Mouse (Mus musculus) embryonic facial prominence, embryonic 11.5 days (tissue): Measurements from ENCODE around the gene Vcp. TPM values are rescaled to one million over a fixed set of nuclear protein-coding genes. Genes with fewer than 3 reads are reported as not detected.
"Not testable (repeated sequence)": the region's sequence is repeated elsewhere in the genome, so short reads cannot be mapped to it uniquely, and the experiment has no call there.

Experiments
- ATAC-seq: fragments of 200-750 bp; cut with Nextera tagmentation; replicated peaks from 2 replicates; pipeline ENCODE4 v1.8.0; 2017; ENCODE audit warnings: low read depth; ENCODE audit not compliant: insufficient number of reproducible peaks, low FRiP score, low TSS enrichment
- DNase-seq: peaks from one replicate; pipeline ENCODE4 v3.0.0-alpha.2; 2015; ENCODE audit warnings: low spot score
- H3K27ac ChIP-seq: fragments of 300-500 bp; sonication (generic); replicated peaks from 2 replicates; pipeline ENCODE4 v1.5.1; 2014; ENCODE audit warnings: mild to moderate bottlenecking, low read depth, low read length, control low read depth
- H3K27me3 ChIP-seq: fragments of 300-500 bp; sonication (generic); 2 replicates; pipeline ENCODE4 v1.6.1; 2014; ENCODE audit warnings: mild to moderate bottlenecking, low read length, moderate library complexity, mixed read lengths; ENCODE audit not compliant: control insufficient read depth, insufficient read depth
- H3K36me3 ChIP-seq: fragments of 300-500 bp; sonication (generic); replicated peaks from 2 replicates; pipeline ENCODE4 v1.6.1; 2014; ENCODE audit warnings: low read depth, mild to moderate bottlenecking, low read length, moderate library complexity, mixed read lengths; ENCODE audit not compliant: control insufficient read depth, insufficient read depth
- H3K4me1 ChIP-seq: fragments of 300-500 bp; sonication (generic); 2 replicates; pipeline ENCODE4 v1.6.1; 2014; ENCODE audit warnings: low read length, mixed read lengths; ENCODE audit not compliant: control insufficient read depth, insufficient read depth
- H3K4me2 ChIP-seq: fragments of 300-500 bp; sonication (generic); 2 replicates; pipeline ENCODE4 v1.6.1; 2014; ENCODE audit warnings: low read depth, mild to moderate bottlenecking, control low read depth, low read length, moderate library complexity
- H3K4me3 ChIP-seq: fragments of 300-500 bp; sonication (generic); 2 replicates; pipeline ENCODE4 v1.5.1; 2014; ENCODE audit warnings: low read depth, low read length, control low read depth
- H3K9ac ChIP-seq: fragments of 300-500 bp; sonication (generic); replicated peaks from 2 replicates; pipeline ENCODE4 v1.6.1; 2014; ENCODE audit warnings: mild to moderate bottlenecking, control low read depth, low read length
- H3K9me3 ChIP-seq: fragments of 300-500 bp; sonication (generic); replicated peaks from 2 replicates; pipeline ENCODE4 v1.6.1; 2016; ENCODE audit warnings: mild to moderate bottlenecking, low read length, inconsistent platforms, mixed read lengths; ENCODE audit not compliant: control insufficient read depth
- WGBS: fragments of 180-500 bp; shearing (Covaris S2); extraction: QIAGEN DNeasy Blood & Tissue Kit; methylation state at CpG from one replicate; pipeline ENCODE4 v1.1.7; 2014; 5-methylcytosine and 5-hydroxymethylcytosine counted together
- polyA plus RNA-seq: library from polyadenylated mRNA; unstranded; fragments of >200 nt; fragmentation: Nextera tagmentation; extraction: Ambion mirVana; gene quantifications from 2 replicates; pipeline ENCODE4 v1.2.1, GENCODE M21; 2014

The Vcp gene
- polyA plus RNA-seq, result 686 and 688 TPM in 2 replicates

DNA sequence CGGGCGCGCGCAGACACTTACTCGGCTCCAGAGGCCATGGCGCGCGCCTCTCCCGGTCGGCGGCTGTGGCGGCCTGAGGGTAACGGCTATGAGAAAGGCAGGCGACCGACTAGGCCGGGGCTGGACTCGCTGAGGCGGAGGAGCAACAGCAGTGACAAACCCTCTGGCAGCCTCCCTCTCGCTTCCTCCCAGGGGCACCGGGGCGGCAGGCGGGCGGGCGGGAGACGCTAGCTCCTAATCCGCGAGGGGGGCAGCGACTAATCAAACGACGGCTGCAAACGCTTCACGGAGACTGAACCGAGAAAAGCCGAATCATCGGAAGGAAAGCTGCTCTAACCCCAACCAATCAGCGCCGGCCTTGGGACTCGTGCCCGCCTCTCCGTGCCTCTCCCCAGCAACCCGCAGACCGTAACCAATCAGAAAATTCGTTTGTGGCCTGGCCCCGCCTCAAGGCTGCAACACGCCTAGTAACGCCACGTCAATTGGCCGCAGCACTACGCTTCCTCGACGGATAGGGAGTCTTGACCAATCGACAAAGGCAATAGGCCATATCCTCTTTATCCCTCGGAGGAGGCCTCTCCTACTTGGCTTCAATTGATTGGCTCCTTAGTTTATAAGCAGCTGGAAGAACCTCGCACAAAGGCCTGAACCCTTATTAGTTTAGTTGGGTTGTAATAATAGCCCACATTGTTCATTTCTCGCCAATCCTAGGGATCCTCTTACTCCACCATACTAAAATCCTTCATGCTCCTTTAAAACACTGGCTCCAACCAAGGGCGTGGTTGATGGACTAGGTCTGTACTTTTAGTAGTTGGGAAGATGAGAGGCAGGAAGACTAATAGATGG is at the start of gene Vcp:
Gene Vcp, minus strand, starts transcription at position 367 of the 846 bp plus-strand sequence.
- DNase-seq (peak; percentile 99), ATAC-seq (peak; percentile 98)
- Histone ChIP-seq H3K27ac (peak within 1 kb of the TSS; percentile 99), H3K4me2 (peak within 1 kb of the TSS; percentile 59), H3K4me3 (peak within 1 kb of the TSS; percentile 95), H3K9ac (peak within 1 kb of the TSS; percentile 95)
- not testable (repeated sequence) for H3K27me3 ChIP-seq, H3K4me1 ChIP-seq, H3K36me3 ChIP-seq, H3K9me3 ChIP-seq
- under 1% methylated on average over 47 of the region's 56 CpGs for WGBS

- Histone ChIP-seq H3K9ac (no peak overlapping the region; the same call in 1 of the 2 replicates), H3K4me3 (no peak overlapping the region), H3K4me1 (peaks cover 5% of the 10 kb centered on the region; the same call in 1 of the 2 replicates), H3K27ac (no peak overlapping the region), H3K9me3 (no peaks in the 10 kb centered on the region), H3K27me3 (no peaks in the 10 kb centered on the region), H3K36me3 (no peaks in the 10 kb centered on the region), H3K4me2 (no peak overlapping the region)
- ATAC-seq, result no peak
- 5% methylated on average over 5 of the region's 5 CpGs for WGBS
- peak; percentile 92 for DNase-seq
Observed at GRCm38 (mm10) chr4:43047231-43047630, 46.9 kb upstream of the Vcp start.

DNA sequence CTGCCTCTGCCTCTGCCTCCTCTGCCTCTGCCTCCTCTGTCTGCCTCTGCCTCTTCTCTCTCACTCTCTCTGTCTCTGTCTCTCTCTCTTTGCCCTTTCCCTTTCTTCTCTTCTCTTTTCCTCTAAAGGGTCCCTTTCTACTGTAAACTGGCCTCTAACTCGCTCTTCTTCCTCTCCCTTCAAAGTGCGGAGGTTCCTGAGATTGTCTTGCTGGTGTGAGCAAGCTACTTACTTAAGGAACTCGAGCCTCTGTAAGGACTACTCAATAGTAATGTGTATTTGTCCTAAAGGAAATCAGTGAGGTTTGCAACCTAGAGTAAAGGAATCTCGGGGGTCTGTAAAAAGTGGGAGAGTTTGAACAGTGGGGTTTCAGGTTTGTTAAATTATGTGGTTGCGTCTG is 46.3 kb upstream of the Vcp start:
- DNase-seq, result no peak
- 61% methylated on average over 5 of the region's 5 CpGs for WGBS
- H3K27me3 ChIP-seq, result no peaks in the 10 kb centered on the region
- no peaks in the 10 kb centered on the region for H3K9me3 ChIP-seq
- H3K36me3 ChIP-seq, result no peaks in the 10 kb centered on the region
- H3K4me3 ChIP-seq, result no peak overlapping the region
- no peak overlapping the region for H3K9ac ChIP-seq
- H3K4me1 ChIP-seq, result peaks cover 5% of the 10 kb centered on the region; the same call in 1 of the 2 replicates
- no peak for ATAC-seq
- no peak overlapping the region for H3K27ac ChIP-seq
- H3K4me2 ChIP-seq, result no peak overlapping the region

DNA sequence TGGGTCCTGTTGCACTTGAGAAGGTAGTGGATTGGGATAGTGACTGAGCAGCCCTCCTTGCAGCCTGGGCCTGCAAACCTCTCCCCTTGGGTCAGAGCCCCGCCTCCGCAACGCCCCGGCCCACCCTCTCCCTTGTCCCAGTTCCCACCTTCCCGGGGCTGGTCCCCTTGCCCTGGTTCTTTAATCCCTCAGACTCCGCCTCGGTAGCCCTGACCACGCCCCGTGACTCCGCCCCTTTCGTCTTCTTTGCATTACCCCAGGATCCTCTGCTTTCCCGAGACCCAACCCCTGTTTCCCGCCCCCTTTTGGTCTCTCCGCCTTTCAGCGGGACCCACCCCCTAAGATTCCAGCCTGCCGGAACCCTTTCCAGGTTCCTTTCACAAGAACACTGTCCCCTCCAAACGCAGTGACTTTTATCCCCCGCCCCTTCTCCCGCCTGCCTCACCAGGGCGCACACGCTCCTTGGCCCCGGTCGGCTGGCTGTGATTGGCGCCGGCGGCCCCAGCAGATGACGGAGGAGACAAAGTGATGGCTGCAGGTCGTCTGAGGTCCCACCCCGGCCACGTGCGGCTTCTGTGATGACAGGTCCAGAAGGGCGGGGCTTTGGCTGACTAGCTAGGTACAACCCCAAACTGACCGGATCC is 45.5 kb upstream of the Vcp start, which contains the start of gene Fam214b:
Gene Fam214b, minus strand, starts transcription at position 562 of the 644 bp plus-strand sequence.
- no peaks in the 10 kb centered on the region for H3K9me3 ChIP-seq
- H3K4me1 ChIP-seq, result peaks cover 5% of the 10 kb centered on the region; the same call in 1 of the 2 replicates
- H3K4me2 ChIP-seq, result peak within 1 kb of the TSS; percentile 79
- peak within 1 kb of the TSS; percentile 53 for H3K27ac ChIP-seq
- ATAC-seq (peak; percentile 92), DNase-seq (peak; percentile 99)
- H3K27me3 ChIP-seq, result no peaks in the 10 kb centered on the region
- peak within 1 kb of the TSS; percentile 45 for H3K4me3 ChIP-seq
- WGBS, result under 1% methylated on average over 33 of the region's 33 CpGs
- H3K36me3 ChIP-seq, result no peaks in the 10 kb centered on the region
- H3K9ac ChIP-seq, result peak within 1 kb of the TSS; percentile 50

DNA sequence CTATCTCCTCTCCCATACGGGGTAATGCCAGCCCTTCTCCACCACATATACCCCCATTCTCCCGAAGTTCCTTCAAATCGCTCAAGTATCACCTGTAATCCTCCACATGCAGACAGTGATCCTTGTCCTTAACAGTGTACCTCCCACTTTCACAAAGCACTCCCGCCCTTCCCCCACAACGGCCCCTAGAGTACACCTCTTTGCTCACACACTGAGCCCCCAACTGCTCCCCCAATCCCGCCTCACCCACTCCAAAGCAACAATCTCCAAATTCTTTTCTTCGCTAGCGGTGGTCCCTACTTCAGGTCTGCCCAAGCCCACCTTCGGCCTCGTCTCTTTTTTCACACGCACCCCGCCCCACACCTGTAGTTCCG is 45.0 kb upstream of the Vcp start:
- Histone ChIP-seq H3K36me3 (no peaks in the 10 kb centered on the region), H3K9me3 (no peaks in the 10 kb centered on the region), H3K4me1 (peaks cover 5% of the 10 kb centered on the region; the same call in 1 of the 2 replicates), H3K4me3 (peak overlapping the region; percentile 45), H3K27me3 (no peaks in the 10 kb centered on the region), H3K27ac (peak overlapping the region; percentile 53; the same call in 1 of the 2 replicates), H3K9ac (peak overlapping the region; percentile 41), H3K4me2 (peak overlapping the region; percentile 79)
- WGBS, result 8% methylated on average over 13 of the region's 13 CpGs
- peak; percentile 12 for ATAC-seq
- DNase-seq, result no peak

- H3K9me3 ChIP-seq, result no peaks in the 10 kb centered on the region
- ATAC-seq (no peak), DNase-seq (no peak)
- 30% methylated on average over 4 of the region's 4 CpGs for WGBS
- peak overlapping the region; percentile 79 for H3K4me2 ChIP-seq
- H3K9ac ChIP-seq, result peak overlapping the region; percentile 41
- peaks cover 5% of the 10 kb centered on the region; the same call in 1 of the 2 replicates for H3K4me1 ChIP-seq
- no peaks in the 10 kb centered on the region for H3K27me3 ChIP-seq
- H3K4me3 ChIP-seq, result peak overlapping the region; percentile 45
- H3K36me3 ChIP-seq, result no peaks in the 10 kb centered on the region
- H3K27ac ChIP-seq, result peak overlapping the region; percentile 53
Observed at GRCm38 (mm10) chr4:43044673-43045072, 44.4 kb upstream of the Vcp start.

DNA sequence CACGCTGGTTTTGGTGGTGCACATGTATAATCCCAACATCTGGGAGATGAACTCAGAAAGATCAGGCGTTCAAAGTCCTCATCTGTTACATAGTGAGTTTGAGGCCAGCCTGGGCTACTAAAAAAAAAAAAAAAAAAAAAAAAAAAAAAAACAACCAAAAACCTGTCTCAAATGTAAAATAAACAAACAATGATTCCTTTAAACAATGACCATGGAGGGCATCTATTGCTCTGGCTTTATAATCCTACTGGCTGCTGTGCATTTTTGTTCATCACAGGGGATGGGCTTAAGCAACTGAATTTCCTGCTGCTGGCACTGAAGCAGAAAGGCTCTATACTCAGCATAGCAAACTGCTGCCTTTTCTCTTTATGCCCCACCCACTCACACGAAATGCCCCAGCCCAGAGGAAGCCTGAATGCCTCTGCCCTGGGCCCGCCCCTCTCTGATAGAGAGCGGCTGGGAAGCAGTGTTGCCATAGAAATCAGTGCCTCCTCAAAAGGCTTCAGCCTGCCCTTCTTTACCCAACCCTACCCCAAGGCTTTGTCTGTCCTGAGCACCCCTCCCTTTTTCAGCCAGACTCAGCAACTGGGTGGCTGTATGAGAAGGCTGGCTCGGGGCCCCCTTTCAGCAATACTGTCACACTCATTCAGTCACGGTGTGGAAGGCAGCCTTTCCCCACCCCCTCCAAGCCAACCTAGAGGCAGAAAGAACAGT is 43.5 kb upstream of the Vcp start:
- H3K9ac ChIP-seq, result no peak overlapping the region; the same call in 1 of the 2 replicates
- H3K4me1 ChIP-seq, result peaks cover 9% of the 10 kb centered on the region; the same call in 1 of the 2 replicates
- no peaks in the 10 kb centered on the region for H3K36me3 ChIP-seq
- DNase-seq (peak; percentile 82), ATAC-seq (peak; percentile 45)
- H3K4me3 ChIP-seq, result no peak overlapping the region
- peak overlapping the region; percentile 79 for H3K4me2 ChIP-seq
- peak overlapping the region; percentile 53 for H3K27ac ChIP-seq
- no peaks in the 10 kb centered on the region for H3K9me3 ChIP-seq
- 17% methylated on average over 7 of the region's 7 CpGs for WGBS
- no peaks in the 10 kb centered on the region for H3K27me3 ChIP-seq
